Mouse (Mus musculus) embryonic fibroblast, embryonic 13.5 days (primary cell): ENCODE data around the gene Taf1b.

Source experiments
- CTCF ChIP-seq: IDR thresholded peaks from 2 replicates; pipeline ENCODE4 v1.5.1; 2011; ENCODE audit warnings: mild to moderate bottlenecking, control low read depth, low read length, moderate library complexity, borderline replicate concordance; ENCODE audit not compliant: insufficient read depth
- POLR2A ChIP-seq: IDR thresholded peaks from 2 replicates; pipeline ENCODE4 v1.6.1; 2011; ENCODE audit warnings: low read depth, mild to moderate bottlenecking, control low read depth, low read length, moderate library complexity

GRCm38 (mm10) chr12:24493412-24493811 lies 4.7 kb upstream of the Taf1b start:
- TF ChIP-seq CTCF (no peak), POLR2A (no peak)
